Mouse (Mus musculus): ENCODE data around the gene Aipl1. TPM values are rescaled to one million over a fixed set of nuclear protein-coding genes. Genes with fewer than 3 reads are reported as not detected.

Aipl1 gene
- polyA plus RNA-seq, 1 experiment = 0.19 TPM

GRCm38 (mm10) chr11:72064414-72064813 lies 27.1 kb upstream of the Aipl1 start:
- 75% methylated on average over 6 of the region's 6 CpGs for WGBS
- TF ChIP-seq CTCF (IDR thresholded peaks at IDR 0.05; ENCODE audit: extremely low read depth, insufficient read depth, insufficient read length, insufficient replicate concordance) (no peak), POLR2A (IDR thresholded peaks at IDR 0.05; ENCODE audit: low read depth, low read length) (no peak)
- Histone ChIP-seq H3K27me3 (ENCODE audit: control insufficient read depth, insufficient read depth, low read length) (no peaks in the 10 kb centered on the region), H3K36me3 (ENCODE audit: control insufficient read depth, insufficient read depth, low read length) (no peaks in the 10 kb centered on the region), H3K4me3 (ENCODE audit: extremely low read depth, insufficient read depth, insufficient read length) (no peak overlapping the region), H3K27ac (ENCODE audit: insufficient read depth, low read length) (no peak overlapping the region), H3K4me1 (ENCODE audit: control insufficient read depth, insufficient read depth, insufficient read length) (no peaks in the 10 kb centered on the region)
- no peak for DNase-seq (ENCODE audit: low read depth in 1 of 2, low spot score in 2 of 2)

- DNase-seq (ENCODE audit: low read depth in 1 of 2, low spot score in 2 of 2) = no peak
- H3K4me1 ChIP-seq (ENCODE audit: control insufficient read depth, insufficient read depth, insufficient read length) = no peaks in the 10 kb centered on the region
- no peak overlapping the region for H3K4me3 ChIP-seq (ENCODE audit: extremely low read depth, insufficient read depth, insufficient read length)
- TF ChIP-seq POLR2A (IDR thresholded peaks at IDR 0.05; ENCODE audit: low read depth, low read length) = no peak
- no peak for TF ChIP-seq CTCF (IDR thresholded peaks at IDR 0.05; ENCODE audit: extremely low read depth, insufficient read depth, insufficient read length, insufficient replicate concordance)
- H3K27ac ChIP-seq (ENCODE audit: insufficient read depth, low read length) = no peak overlapping the region
- H3K36me3 ChIP-seq (ENCODE audit: control insufficient read depth, insufficient read depth, low read length) = no peaks in the 10 kb centered on the region
- WGBS = 89% methylated on average over 13 of the region's 13 CpGs
- no peaks in the 10 kb centered on the region for H3K27me3 ChIP-seq (ENCODE audit: control insufficient read depth, insufficient read depth, low read length)
Measured at GRCm38 (mm10) chr11:72061093-72061620, 23.8 kb upstream of the Aipl1 start.

- no peak overlapping the region for H3K4me3 ChIP-seq (ENCODE audit: extremely low read depth, insufficient read depth, insufficient read length)
- 58% methylated on average over 9 of the region's 9 CpGs for WGBS
- H3K27me3 ChIP-seq (ENCODE audit: control insufficient read depth, insufficient read depth, low read length) = no peaks in the 10 kb centered on the region
- TF ChIP-seq POLR2A (IDR thresholded peaks at IDR 0.05; ENCODE audit: low read depth, low read length) = no peak
- no peak for TF ChIP-seq CTCF (IDR thresholded peaks at IDR 0.05; ENCODE audit: extremely low read depth, insufficient read depth, insufficient read length, insufficient replicate concordance)
- no peaks in the 10 kb centered on the region for H3K4me1 ChIP-seq (ENCODE audit: control insufficient read depth, insufficient read depth, insufficient read length)
- H3K27ac ChIP-seq (ENCODE audit: insufficient read depth, low read length) = no peak overlapping the region
- H3K36me3 ChIP-seq (ENCODE audit: control insufficient read depth, insufficient read depth, low read length) = no peaks in the 10 kb centered on the region
- DNase-seq (ENCODE audit: low read depth in 1 of 2, low spot score in 2 of 2) = no peak
Measured at GRCm38 (mm10) chr11:72060416-72060815, 23.1 kb upstream of the Aipl1 start.

GRCm38 (mm10) chr11:72057166-72057565 lies 19.9 kb upstream of the Aipl1 start:
- 86% methylated on average over 3 of the region's 3 CpGs for WGBS

GRCm38 (mm10) chr11:72055176-72055575 lies 17.9 kb upstream of the Aipl1 start:
- Histone ChIP-seq H3K27me3 (ENCODE audit: control insufficient read depth, insufficient read depth, low read length) (peaks cover 2% of the 10 kb centered on the region; the same call in 1 of the 2 replicates), H3K27ac (ENCODE audit: insufficient read depth, low read length) (no peak overlapping the region), H3K36me3 (ENCODE audit: control insufficient read depth, insufficient read depth, low read length) (no peaks in the 10 kb centered on the region), H3K4me1 (ENCODE audit: control insufficient read depth, insufficient read depth, insufficient read length) (no peaks in the 10 kb centered on the region), H3K4me3 (ENCODE audit: extremely low read depth, insufficient read depth, insufficient read length) (no peak overlapping the region)
- DNase-seq (ENCODE audit: low read depth in 1 of 2, low spot score in 2 of 2) = no peak
- TF ChIP-seq POLR2A (IDR thresholded peaks at IDR 0.05; ENCODE audit: low read depth, low read length) (no peak), CTCF (IDR thresholded peaks at IDR 0.05; ENCODE audit: extremely low read depth, insufficient read depth, insufficient read length, insufficient replicate concordance) (no peak)
- 58% methylated on average over 2 of the region's 2 CpGs for WGBS

More at GRCm38 (mm10) chr11:72057166-72057565, 19.9 kb upstream of the Aipl1 start:
- no peaks in the 10 kb centered on the region for H3K4me1 ChIP-seq (ENCODE audit: control insufficient read depth, insufficient read depth, insufficient read length)
- TF ChIP-seq POLR2A (IDR thresholded peaks at IDR 0.05; ENCODE audit: low read depth, low read length) (no peak), CTCF (IDR thresholded peaks at IDR 0.05; ENCODE audit: extremely low read depth, insufficient read depth, insufficient read length, insufficient replicate concordance) (no peak)
- no peaks in the 10 kb centered on the region for H3K36me3 ChIP-seq (ENCODE audit: control insufficient read depth, insufficient read depth, low read length)
- H3K27me3 ChIP-seq (ENCODE audit: control insufficient read depth, insufficient read depth, low read length) = no peaks in the 10 kb centered on the region
- no peak overlapping the region for H3K4me3 ChIP-seq (ENCODE audit: extremely low read depth, insufficient read depth, insufficient read length)
- no peak for DNase-seq (ENCODE audit: low read depth in 1 of 2, low spot score in 2 of 2)
- no peak overlapping the region for H3K27ac ChIP-seq (ENCODE audit: insufficient read depth, low read length)

GRCm38 (mm10) chr11:72052636-72053035 lies 15.3 kb upstream of the Aipl1 start:
- peak; percentile 7 to 49 for DNase-seq (ENCODE audit: low read depth in 1 of 2, low spot score in 2 of 2)
- no peaks in the 10 kb centered on the region for H3K36me3 ChIP-seq (ENCODE audit: control insufficient read depth, insufficient read depth, low read length)
- H3K4me1 ChIP-seq (ENCODE audit: control insufficient read depth, insufficient read depth, insufficient read length) = no peaks in the 10 kb centered on the region
- TF ChIP-seq CTCF (IDR thresholded peaks at IDR 0.05; ENCODE audit: extremely low read depth, insufficient read depth, insufficient read length, insufficient replicate concordance) = peak; percentile 45; the same call in 1 of the 2 replicates
- TF ChIP-seq POLR2A (IDR thresholded peaks at IDR 0.05; ENCODE audit: low read depth, low read length) = no peak
- no peak overlapping the region for H3K27ac ChIP-seq (ENCODE audit: insufficient read depth, low read length)
- WGBS = 5% methylated on average over 5 of the region's 5 CpGs
- no peak overlapping the region for H3K4me3 ChIP-seq (ENCODE audit: extremely low read depth, insufficient read depth, insufficient read length)
- peaks cover 2% of the 10 kb centered on the region; the same call in 1 of the 2 replicates for H3K27me3 ChIP-seq (ENCODE audit: control insufficient read depth, insufficient read depth, low read length)

GRCm38 (mm10) chr11:72052221-72052620 lies 14.9 kb upstream of the Aipl1 start:
- no peaks in the 10 kb centered on the region for H3K4me1 ChIP-seq (ENCODE audit: control insufficient read depth, insufficient read depth, insufficient read length)
- 55% methylated on average over 3 of the region's 3 CpGs for WGBS
- TF ChIP-seq POLR2A (IDR thresholded peaks at IDR 0.05; ENCODE audit: low read depth, low read length) (no peak), CTCF (IDR thresholded peaks at IDR 0.05; ENCODE audit: extremely low read depth, insufficient read depth, insufficient read length, insufficient replicate concordance) (no peak)
- H3K27ac ChIP-seq (ENCODE audit: insufficient read depth, low read length) = no peak overlapping the region
- H3K36me3 ChIP-seq (ENCODE audit: control insufficient read depth, insufficient read depth, low read length) = no peaks in the 10 kb centered on the region
- peaks cover 2% of the 10 kb centered on the region; the same call in 1 of the 2 replicates for H3K27me3 ChIP-seq (ENCODE audit: control insufficient read depth, insufficient read depth, low read length)
- H3K4me3 ChIP-seq (ENCODE audit: extremely low read depth, insufficient read depth, insufficient read length) = no peak overlapping the region
- DNase-seq (ENCODE audit: low read depth in 1 of 2, low spot score in 2 of 2) = no peak
